Mouse (Mus musculus) skeletal muscle tissue, postnatal 0 days (tissue): ENCODE measurements around the gene Cpa1. TPM values are rescaled to one million over a fixed set of nuclear protein-coding genes. Genes with fewer than 3 reads are reported as not detected.

ENCODE experiments used
- polyA plus RNA-seq: library from polyadenylated mRNA; unstranded; fragments of >200 nt; fragmentation: Nextera tagmentation; extraction: Ambion mirVana; gene quantifications from 2 replicates; pipeline ENCODE4 v1.2.1, GENCODE M21; 2015

Gene Cpa1
- 0.89 and 1.1 TPM in 2 replicates for polyA plus RNA-seq

DNA sequence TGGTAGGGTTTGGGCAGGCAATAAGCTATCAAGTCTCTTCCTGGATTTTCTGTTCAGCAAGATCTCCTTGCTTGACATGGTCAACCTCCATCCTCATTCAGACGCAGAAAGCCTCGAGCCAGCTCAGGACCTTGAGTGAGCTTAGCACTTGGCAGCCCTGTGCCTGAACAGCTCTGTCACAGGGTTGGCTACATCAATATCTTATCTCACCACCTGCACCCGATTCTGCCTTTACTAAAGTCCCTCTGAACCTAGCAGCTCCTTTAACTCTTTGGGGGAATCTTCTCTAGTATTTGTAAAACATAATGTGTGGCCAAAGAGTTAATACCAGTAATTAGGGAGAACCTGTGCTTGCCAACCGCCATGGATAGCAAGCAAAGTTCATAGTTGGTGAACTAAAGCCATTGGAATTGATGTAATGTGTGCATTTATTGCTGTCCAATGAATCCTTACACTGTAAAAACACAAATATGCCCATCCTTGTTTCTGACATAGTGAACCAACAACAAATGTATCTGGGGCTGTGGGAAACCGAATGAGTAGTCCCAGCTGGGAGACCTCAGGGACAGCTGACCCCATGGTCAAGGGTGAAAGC is at the start of gene Cpa1:
Gene Cpa1, plus strand, starts transcription at position 545 of the 595 bp plus-strand sequence.

DNA sequence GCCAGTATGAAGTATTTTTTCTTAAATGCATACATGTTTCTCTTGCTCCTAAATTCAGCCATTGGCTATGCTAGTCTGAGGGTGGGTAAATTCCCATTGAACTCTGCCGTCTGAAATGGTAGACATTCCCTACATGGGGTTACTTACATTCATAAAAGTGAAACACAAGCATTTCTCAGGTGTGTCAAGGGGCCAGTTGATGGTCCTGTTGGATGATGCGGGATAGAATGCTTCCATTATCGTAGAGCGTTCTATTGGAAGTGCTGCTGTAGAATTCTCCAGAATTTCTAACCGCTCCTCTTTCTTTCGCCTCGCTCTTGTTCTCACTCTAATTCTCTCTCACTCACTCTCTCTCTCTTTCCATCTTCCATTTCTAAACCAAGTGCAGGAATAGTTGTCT is 28.3 kb upstream of the Cpa1 start, which contains the start of gene Cpa5:
Gene Cpa5, plus strand, starts transcription at position 301 of the 400 bp plus-strand sequence.

DNA sequence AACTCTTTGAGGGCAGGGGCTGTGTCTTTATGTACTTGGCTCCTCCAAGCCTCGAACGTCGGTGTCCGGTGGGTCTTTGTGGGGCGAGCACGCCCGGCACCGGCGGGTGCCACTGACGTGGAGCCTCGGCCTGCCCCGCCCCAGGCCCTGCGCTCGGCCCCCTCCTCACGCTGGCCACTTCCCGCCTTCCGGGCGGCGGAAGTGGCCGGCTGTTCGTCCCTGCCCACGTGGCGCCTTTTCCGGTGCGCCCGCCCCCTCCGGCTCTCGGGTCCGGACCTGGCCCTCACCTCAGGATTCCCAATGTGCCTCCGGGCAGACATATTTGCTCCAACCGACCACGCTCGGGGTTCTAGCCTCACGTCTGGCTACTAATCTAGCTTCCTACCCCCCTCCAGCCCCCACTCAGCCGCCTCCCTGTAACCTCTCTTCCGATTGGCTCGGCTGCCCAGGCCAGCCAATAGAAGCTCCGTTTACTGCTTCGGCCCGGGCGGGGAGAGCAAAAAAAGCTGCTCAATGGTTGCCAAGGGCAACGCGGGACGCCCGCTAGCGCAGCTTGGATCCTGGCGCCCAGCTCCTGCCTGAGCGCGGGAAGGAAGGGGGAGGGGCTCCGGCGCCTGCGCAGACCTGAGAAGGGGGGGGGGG is 54.5 kb downstream of the Cpa1 start, which contains the start of gene Cep41:
Gene Cep41, minus strand, starts transcription at position 400 of the 642 bp plus-strand sequence.

Other genes with a start within 250 kb of the Cpa1 start
- 29.6 and 31.8 TPM in 2 replicates for gene Zc3hc1, start 248.2 kb upstream of the Cpa1 start, polyA plus RNA-seq
- gene Klhdc10, start 237.3 kb upstream of the Cpa1 start, polyA plus RNA-seq = 13.0 and 13.1 TPM in 2 replicates
- gene Tmem209, start 129.4 kb upstream of the Cpa1 start, polyA plus RNA-seq = 11.5 and 11.6 TPM in 2 replicates
- gene Ssmem1, start 129.4 kb upstream of the Cpa1 start, polyA plus RNA-seq = 0.17 TPM in 1 of 2 replicates, not detected in the other
- gene Cpa2, start 97.6 kb upstream of the Cpa1 start, polyA plus RNA-seq = 5.4 and 6.1 TPM in 2 replicates
- gene Cpa4, start 70.8 kb upstream of the Cpa1 start, polyA plus RNA-seq = 1.2 and 3.9 TPM in 2 replicates
- 1.5 and 1.7 TPM in 2 replicates for gene Cpa5, start 28.2 kb upstream of the Cpa1 start, polyA plus RNA-seq
- gene Cep41, start 54.5 kb downstream of the Cpa1 start, polyA plus RNA-seq = 37.5 and 42.3 TPM in 2 replicates
- gene Mest, start 84.3 kb downstream of the Cpa1 start, polyA plus RNA-seq = 855 and 1,001 TPM in 2 replicates